Mouse (Mus musculus): ENCODE data around the gene Coq5. TPM values are rescaled to one million over a fixed set of nuclear protein-coding genes. Genes with fewer than 3 reads are reported as not detected.
A peak's percentile ranks its signal among the peaks of the same experiment; 100 is the strongest.

The Coq5 gene
- polyA plus RNA-seq, 1 experiment from 2014 or later: 61.3 TPM

GRCm38 (mm10) chr5:115240191-115240590, 39.3 kb upstream of the Coq5 start:
- Histone ChIP-seq H3K9ac (replicated peaks) (no peak overlapping the region), H3K27me3 (no peaks in the 10 kb centered on the region), H3K27ac (replicated peaks) (no peak overlapping the region), H3K4me1 (peaks cover 23% of the 10 kb centered on the region), H3K9me3 (no peaks in the 10 kb centered on the region), H3K36me3 (peaks cover 56% of the 10 kb centered on the region), H3K4me2 (replicated peaks) (no peak overlapping the region), H3K4me3 (no peak overlapping the region)
- no peak for ATAC-seq (replicated peaks)
- 79% methylated on average over 11 of the region's 11 CpGs for WGBS

DNA sequence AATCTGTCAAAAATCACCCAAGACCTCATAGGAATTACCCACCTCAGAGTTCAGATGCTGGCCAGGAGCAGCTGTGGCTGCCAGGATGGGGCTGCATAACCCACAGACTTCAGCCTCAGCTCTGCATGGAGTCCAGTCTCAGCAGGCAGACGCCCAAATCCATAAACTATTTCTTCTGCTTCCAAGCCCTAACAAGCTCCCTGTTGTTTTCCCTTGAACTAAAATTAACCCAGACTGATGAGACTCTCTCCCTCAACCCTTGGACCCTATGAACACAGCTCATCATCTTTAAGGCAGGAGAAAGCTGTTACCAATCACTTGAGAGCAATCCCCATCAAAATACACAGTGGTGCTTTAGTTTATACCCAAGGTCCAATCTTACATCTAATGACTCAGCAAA, 24.0 kb upstream of the Coq5 start:
- H3K36me3 ChIP-seq: peaks cover 68% of the 10 kb centered on the region
- no peak for ATAC-seq (replicated peaks)
- no peak overlapping the region for H3K9ac ChIP-seq (replicated peaks)
- 74% methylated on average over 1 of the region's 1 CpGs for WGBS
- no peak overlapping the region for H3K4me2 ChIP-seq (replicated peaks)
- no peak overlapping the region for H3K4me3 ChIP-seq
- no peaks in the 10 kb centered on the region for H3K4me1 ChIP-seq
- H3K27me3 ChIP-seq: no peaks in the 10 kb centered on the region
- no peak overlapping the region for H3K27ac ChIP-seq (replicated peaks)
- no peaks in the 10 kb centered on the region for H3K9me3 ChIP-seq

DNA sequence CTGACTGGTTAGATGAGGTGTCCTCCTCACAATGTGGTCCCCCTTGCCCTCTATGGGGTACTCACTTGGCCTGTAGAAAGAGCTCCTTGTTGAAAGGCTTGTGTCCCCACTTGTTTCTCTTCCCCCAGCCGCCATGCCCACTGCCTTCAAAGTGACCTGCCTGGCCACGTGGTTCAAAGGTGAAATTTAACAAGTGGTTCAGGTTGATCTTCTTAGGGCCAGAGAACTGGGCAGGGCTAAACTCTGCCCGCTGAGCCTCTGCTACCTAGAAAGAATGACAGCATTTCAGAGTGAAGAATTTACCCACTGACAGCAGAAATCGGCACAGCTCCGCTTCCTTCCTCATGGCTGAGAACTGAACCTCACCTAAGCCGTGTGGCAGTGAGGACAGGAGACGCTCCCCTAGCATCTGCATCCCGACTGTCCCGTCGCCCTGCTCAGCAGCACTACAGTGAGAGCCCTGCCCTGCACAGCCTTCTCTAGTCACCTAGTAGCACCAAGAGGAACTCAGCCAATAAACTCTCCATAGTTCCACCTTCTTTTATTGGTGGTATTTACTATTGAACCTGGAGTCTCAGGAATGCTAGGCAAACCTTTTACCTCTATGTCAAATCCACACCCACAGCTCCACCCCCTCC, 22.4 kb upstream of the Coq5 start:
- WGBS: 92% methylated on average over 10 of the region's 10 CpGs
- no peaks in the 10 kb centered on the region for H3K4me1 ChIP-seq
- no peaks in the 10 kb centered on the region for H3K27me3 ChIP-seq
- H3K4me2 ChIP-seq (replicated peaks): no peak overlapping the region
- ATAC-seq (replicated peaks): no peak
- no peaks in the 10 kb centered on the region for H3K9me3 ChIP-seq
- no peak overlapping the region for H3K4me3 ChIP-seq
- no peak overlapping the region for H3K27ac ChIP-seq (replicated peaks)
- H3K36me3 ChIP-seq: peaks cover 55% of the 10 kb centered on the region
- no peak overlapping the region for H3K9ac ChIP-seq (replicated peaks)

- no peaks in the 10 kb centered on the region for H3K27me3 ChIP-seq
- no peak overlapping the region for H3K9ac ChIP-seq (replicated peaks)
- H3K36me3 ChIP-seq: peaks cover 54% of the 10 kb centered on the region
These were observed 19.1 kb upstream of the Coq5 start for GRCm38 (mm10) chr5:115260356-115260755.

DNA sequence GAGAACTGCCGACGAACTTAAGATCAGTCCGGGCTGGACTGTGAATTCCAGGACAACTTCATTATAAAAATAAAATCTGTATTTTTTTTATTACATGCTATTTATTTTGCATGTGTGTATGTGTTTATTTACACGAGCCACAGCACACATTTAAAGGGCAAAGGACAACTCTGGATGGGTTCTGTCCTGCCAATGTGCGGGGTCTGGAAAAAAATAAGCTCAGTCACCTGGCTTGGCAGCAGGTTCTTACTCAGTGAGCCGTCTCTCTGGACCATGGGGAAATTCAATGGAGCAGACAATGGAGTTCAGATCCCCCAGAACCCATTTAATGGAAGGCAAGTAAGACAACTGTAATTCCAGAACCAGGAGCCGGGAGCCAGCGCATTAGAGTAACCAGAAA, 18.3 kb upstream of the Coq5 start:
- no peak for ATAC-seq (replicated peaks)
- 90% methylated on average over 8 of the region's 8 CpGs for WGBS
- H3K27me3 ChIP-seq: no peaks in the 10 kb centered on the region
- H3K36me3 ChIP-seq: peaks cover 46% of the 10 kb centered on the region
- H3K9ac ChIP-seq (replicated peaks): no peak overlapping the region
- H3K27ac ChIP-seq (replicated peaks): no peak overlapping the region
- H3K4me3 ChIP-seq: no peak overlapping the region
- no peak overlapping the region for H3K4me2 ChIP-seq (replicated peaks)
- peaks cover 5% of the 10 kb centered on the region for H3K4me1 ChIP-seq
- H3K9me3 ChIP-seq: no peaks in the 10 kb centered on the region

More at GRCm38 (mm10) chr5:115260356-115260755, 19.1 kb upstream of the Coq5 start:
- H3K4me2 ChIP-seq (replicated peaks): no peak overlapping the region
- 94% methylated on average over 6 of the region's 6 CpGs for WGBS
- H3K27ac ChIP-seq (replicated peaks): no peak overlapping the region
- H3K9me3 ChIP-seq: no peaks in the 10 kb centered on the region
- no peak for ATAC-seq (replicated peaks)
- H3K4me1 ChIP-seq: no peaks in the 10 kb centered on the region
- no peak overlapping the region for H3K4me3 ChIP-seq

DNA sequence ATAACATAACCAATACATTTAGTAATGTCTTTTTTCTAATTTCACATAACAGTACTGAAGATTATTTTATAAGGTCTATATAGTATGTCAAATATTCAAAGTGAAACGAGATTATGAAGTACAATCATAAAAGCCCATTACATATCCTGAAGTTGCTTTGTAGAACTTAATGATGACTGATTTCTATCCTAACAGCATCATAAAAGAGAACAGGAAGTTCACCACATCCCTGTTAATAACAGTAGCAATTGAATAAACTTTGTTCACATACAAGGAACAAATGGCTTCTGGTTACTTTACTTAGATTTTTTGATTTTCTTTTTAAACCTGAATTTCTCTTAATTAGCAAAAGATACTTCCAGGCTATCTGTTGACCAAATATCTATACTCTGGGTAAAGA, 17.6 kb upstream of the Coq5 start:
- Histone ChIP-seq H3K4me2 (replicated peaks) (no peak overlapping the region), H3K36me3 (peaks cover 38% of the 10 kb centered on the region), H3K27me3 (no peaks in the 10 kb centered on the region), H3K4me1 (peaks cover 10% of the 10 kb centered on the region), H3K9me3 (no peaks in the 10 kb centered on the region), H3K27ac (replicated peaks) (no peak overlapping the region), H3K9ac (replicated peaks) (no peak overlapping the region), H3K4me3 (no peak overlapping the region)
- 86% methylated on average over 1 of the region's 1 CpGs for WGBS
- no peak for ATAC-seq (replicated peaks)

DNA sequence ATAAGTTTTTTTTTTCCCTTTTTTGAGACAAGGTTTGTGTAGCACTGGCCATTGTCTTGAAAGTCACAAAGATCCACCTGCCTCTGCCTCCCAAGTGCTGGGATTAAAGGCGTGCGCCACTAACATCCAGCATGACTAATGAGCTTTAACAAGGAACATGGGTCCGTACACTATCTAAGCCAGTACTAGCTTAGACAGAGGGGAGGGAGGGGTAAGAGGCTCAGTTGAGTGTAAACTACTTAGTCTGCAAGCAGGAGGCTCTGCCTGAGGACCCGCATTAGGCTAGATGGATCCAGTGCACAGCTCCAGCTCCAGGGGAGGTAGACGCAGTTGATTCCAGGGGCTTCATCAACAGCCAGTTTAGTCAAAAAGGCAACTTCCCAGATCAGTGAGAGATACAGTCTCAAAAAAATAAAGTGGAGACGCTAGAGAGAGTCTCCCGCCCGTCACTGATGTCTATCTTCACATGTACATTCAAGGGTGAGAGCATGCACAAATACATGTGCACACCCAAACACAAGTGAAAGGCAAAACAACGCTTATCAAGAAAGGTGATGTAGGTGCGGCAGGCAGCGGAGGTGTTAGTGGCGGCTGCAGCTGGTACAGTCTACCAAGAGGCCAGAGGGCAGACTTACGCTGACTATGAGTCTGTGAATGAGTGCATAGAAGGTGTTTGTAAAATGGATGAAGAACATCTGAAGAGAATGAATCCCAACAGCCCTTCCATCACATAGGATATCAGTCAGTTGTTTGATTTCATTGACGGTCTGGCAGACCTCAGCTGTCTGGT, 16.8 kb upstream of the Coq5 start:
- no peak for ATAC-seq (replicated peaks)
- no peak overlapping the region for H3K4me3 ChIP-seq
- H3K9ac ChIP-seq (replicated peaks): no peak overlapping the region
- H3K4me2 ChIP-seq (replicated peaks): no peak overlapping the region
- no peaks in the 10 kb centered on the region for H3K27me3 ChIP-seq
- H3K27ac ChIP-seq (replicated peaks): no peak overlapping the region
- H3K9me3 ChIP-seq: no peaks in the 10 kb centered on the region
- peaks cover 31% of the 10 kb centered on the region for H3K36me3 ChIP-seq
- WGBS: 93% methylated on average over 14 of the region's 14 CpGs
- H3K4me1 ChIP-seq: peaks cover 12% of the 10 kb centered on the region

GRCm38 (mm10) chr5:115266340-115266739, 13.1 kb upstream of the Coq5 start:
- Histone ChIP-seq H3K36me3 (0 out of 2 replicates have a peak, but pooled peaks cover 13% of the 10 kb centered on the region), H3K9me3 (no peaks in the 10 kb centered on the region), H3K4me1 (peaks cover 41% of the 10 kb centered on the region), H3K27me3 (no peaks in the 10 kb centered on the region), H3K9ac (replicated peaks) (no peak overlapping the region), H3K27ac (replicated peaks) (no peak overlapping the region), H3K4me2 (replicated peaks) (no peak overlapping the region), H3K4me3 (no peak overlapping the region)
- no peak for ATAC-seq (replicated peaks)
- 91% methylated on average over 5 of the region's 5 CpGs for WGBS

- no peak overlapping the region for H3K9ac ChIP-seq (replicated peaks)
- WGBS: 90% methylated on average over 8 of the region's 8 CpGs
These were observed 12.5 kb upstream of the Coq5 start for GRCm38 (mm10) chr5:115266787-115267468.

GRCm38 (mm10) chr5:115267469-115268045, 11.9 kb upstream of the Coq5 start:
- H3K27me3 ChIP-seq: no peaks in the 10 kb centered on the region
- peaks cover 45% of the 10 kb centered on the region for H3K4me1 ChIP-seq
- no peaks in the 10 kb centered on the region for H3K9me3 ChIP-seq
- no peak for ATAC-seq (replicated peaks)
- H3K4me2 ChIP-seq (replicated peaks): no peak overlapping the region
- H3K4me3 ChIP-seq: no peak overlapping the region
- WGBS: 88% methylated on average over 3 of the region's 3 CpGs
- 0 out of 2 replicates have a peak, but pooled peaks cover 12% of the 10 kb centered on the region for H3K36me3 ChIP-seq
- H3K27ac ChIP-seq (replicated peaks): no peak overlapping the region
- H3K9ac ChIP-seq (replicated peaks): no peak overlapping the region

More at GRCm38 (mm10) chr5:115266787-115267468, 12.5 kb upstream of the Coq5 start:
- H3K4me3 ChIP-seq: no peak overlapping the region
- no peak for ATAC-seq (replicated peaks)
- H3K27ac ChIP-seq (replicated peaks): no peak overlapping the region
- H3K9me3 ChIP-seq: no peaks in the 10 kb centered on the region
- H3K4me1 ChIP-seq: peaks cover 45% of the 10 kb centered on the region
- H3K27me3 ChIP-seq: no peaks in the 10 kb centered on the region
- H3K4me2 ChIP-seq (replicated peaks): no peak overlapping the region
- H3K36me3 ChIP-seq: 0 out of 2 replicates have a peak, but pooled peaks cover 13% of the 10 kb centered on the region

DNA sequence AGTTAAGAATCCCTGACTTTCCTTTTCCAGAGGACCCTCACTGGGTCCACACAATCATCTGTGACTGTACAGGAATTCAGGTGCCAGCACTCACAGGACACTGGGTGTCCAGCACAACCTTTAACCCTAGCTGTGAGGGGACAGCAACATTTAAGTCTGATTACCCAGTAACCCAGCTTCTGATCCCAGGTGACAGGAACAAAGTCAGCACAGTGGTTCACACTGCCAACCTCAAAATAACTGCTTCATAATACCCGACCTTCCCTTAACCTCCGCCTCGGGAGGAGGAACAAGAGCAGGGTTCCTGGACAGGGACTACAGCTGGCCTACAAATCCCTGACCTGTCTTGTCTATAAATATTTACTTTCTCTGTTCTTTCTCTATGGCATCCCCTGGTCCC, 11.2 kb upstream of the Coq5 start:
- ATAC-seq (replicated peaks): no peak
- H3K27ac ChIP-seq (replicated peaks): no peak overlapping the region
- no peak overlapping the region for H3K4me3 ChIP-seq
- 78% methylated on average over 3 of the region's 3 CpGs for WGBS
- H3K36me3 ChIP-seq: 0 out of 2 replicates have a peak, but pooled peaks cover 8% of the 10 kb centered on the region
- peaks cover 49% of the 10 kb centered on the region for H3K4me1 ChIP-seq
- no peak overlapping the region for H3K9ac ChIP-seq (replicated peaks)
- no peaks in the 10 kb centered on the region for H3K9me3 ChIP-seq
- H3K27me3 ChIP-seq: no peaks in the 10 kb centered on the region
- no peak overlapping the region for H3K4me2 ChIP-seq (replicated peaks)

- ATAC-seq (replicated peaks): no peak
- H3K9ac ChIP-seq (replicated peaks): no peak overlapping the region
- 90% methylated on average over 1 of the region's 1 CpGs for WGBS
- H3K4me3 ChIP-seq: no peak overlapping the region
- no peaks in the 10 kb centered on the region for H3K9me3 ChIP-seq
- peaks cover 55% of the 10 kb centered on the region for H3K4me1 ChIP-seq
- H3K36me3 ChIP-seq: 0 out of 2 replicates have a peak, but pooled peaks cover 8% of the 10 kb centered on the region
- no peak overlapping the region for H3K27ac ChIP-seq (replicated peaks)
- H3K4me2 ChIP-seq (replicated peaks): 0 out of 2 replicates have a peak overlapping the region, but pooled peaks have one; percentile 66
- no peaks in the 10 kb centered on the region for H3K27me3 ChIP-seq
These were observed 9.5 kb upstream of the Coq5 start for GRCm38 (mm10) chr5:115269969-115270368.
